Mouse (Mus musculus) kidney, embryonic 16.5 days (tissue): ENCODE measurements around the gene Gm3238. TPM values are rescaled to one million over a fixed set of nuclear protein-coding genes. Genes with fewer than 3 reads are reported as not detected.
"Not testable (repeated sequence)": the region's sequence is repeated elsewhere in the genome, so short reads cannot be mapped to it uniquely, and the experiment has no call there.

Experiments
- ATAC-seq: fragments of 200-750 bp; cut with Nextera tagmentation; 2 replicates; pipeline ENCODE4 v1.8.0; 2017; ENCODE audit warnings: moderate TSS enrichment; ENCODE audit not compliant: low FRiP score, low TSS enrichment
- H3K27ac ChIP-seq: fragments of 300-500 bp; sonication (generic); 2 replicates; pipeline ENCODE4 v1.5.1; 2014; ENCODE audit warnings: low read length
- H3K27me3 ChIP-seq: fragments of 300-500 bp; sonication (generic); 2 replicates; pipeline ENCODE4 v1.6.1; 2014; ENCODE audit warnings: low read length, control low read depth, mixed read lengths; ENCODE audit not compliant: insufficient read depth
- H3K36me3 ChIP-seq: fragments of 300-500 bp; sonication (generic); 2 replicates; pipeline ENCODE4 v1.6.1; 2014; ENCODE audit warnings: low read length, control low read depth, mixed read lengths; ENCODE audit not compliant: insufficient read depth
- H3K4me1 ChIP-seq: fragments of 300-500 bp; sonication (generic); 2 replicates; pipeline ENCODE4 v1.6.1; 2014; ENCODE audit warnings: low read length, control low read depth, mixed read lengths; ENCODE audit not compliant: insufficient read depth
- H3K4me2 ChIP-seq: fragments of 300-500 bp; sonication (generic); replicated peaks from 2 replicates; pipeline ENCODE4 v1.6.1; 2014; ENCODE audit warnings: low read depth, low read length
- H3K4me3 ChIP-seq: fragments of 300-500 bp; sonication (generic); 2 replicates; pipeline ENCODE4 v1.5.1; 2014; ENCODE audit warnings: mild to moderate bottlenecking, low read length
- H3K9ac ChIP-seq: fragments of 300-500 bp; sonication (generic); replicated peaks from 2 replicates; pipeline ENCODE4 v1.6.1; 2014; ENCODE audit warnings: low read length
- H3K9me3 ChIP-seq: fragments of 300-500 bp; sonication (generic); 2 replicates; pipeline ENCODE4 v1.6.1; 2016; ENCODE audit warnings: low read length, control low read depth
- WGBS: fragments of 180-500 bp; shearing (Covaris S2); extraction: QIAGEN DNeasy Blood & Tissue Kit; methylation state at CpG from one replicate; pipeline ENCODE4 v1.1.7; 2014; 5-methylcytosine and 5-hydroxymethylcytosine counted together
- polyA plus RNA-seq: library from polyadenylated mRNA; unstranded; fragments of >200 nt; fragmentation: Nextera tagmentation; extraction: Ambion mirVana; gene quantifications from 2 replicates; pipeline ENCODE4 v1.2.1, GENCODE M21; 2015

The Gm3238 gene
- polyA plus RNA-seq, 1 experiment from 2014 or later, result not detected

DNA sequence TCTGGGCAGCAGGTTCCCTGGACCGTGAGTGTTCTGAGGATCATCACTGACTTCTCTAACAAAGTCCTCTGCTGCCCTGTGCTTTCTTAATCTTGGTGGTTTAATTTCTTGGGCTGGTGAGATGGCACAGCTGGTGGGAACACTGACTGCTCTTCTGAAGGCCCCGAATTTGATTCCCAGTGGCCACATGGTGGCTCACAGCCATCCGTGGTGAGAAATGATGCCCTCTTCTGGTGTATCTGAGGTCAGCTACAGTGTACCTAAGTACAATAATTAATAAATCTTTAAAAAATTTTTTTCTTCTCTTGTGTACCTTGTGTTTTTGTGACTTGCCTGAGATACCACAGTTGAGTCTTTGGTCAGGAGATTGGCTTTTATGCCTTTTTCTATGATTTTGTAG is 18.8 kb downstream of the Gm3238 start:
- not testable (repeated sequence) for H3K27me3 ChIP-seq, H3K9ac ChIP-seq, H3K27ac ChIP-seq, H3K4me3 ChIP-seq, H3K4me1 ChIP-seq, H3K9me3 ChIP-seq, ATAC-seq, H3K36me3 ChIP-seq, H3K4me2 ChIP-seq
- WGBS, result 63% methylated on average over 3 of the region's 3 CpGs

DNA sequence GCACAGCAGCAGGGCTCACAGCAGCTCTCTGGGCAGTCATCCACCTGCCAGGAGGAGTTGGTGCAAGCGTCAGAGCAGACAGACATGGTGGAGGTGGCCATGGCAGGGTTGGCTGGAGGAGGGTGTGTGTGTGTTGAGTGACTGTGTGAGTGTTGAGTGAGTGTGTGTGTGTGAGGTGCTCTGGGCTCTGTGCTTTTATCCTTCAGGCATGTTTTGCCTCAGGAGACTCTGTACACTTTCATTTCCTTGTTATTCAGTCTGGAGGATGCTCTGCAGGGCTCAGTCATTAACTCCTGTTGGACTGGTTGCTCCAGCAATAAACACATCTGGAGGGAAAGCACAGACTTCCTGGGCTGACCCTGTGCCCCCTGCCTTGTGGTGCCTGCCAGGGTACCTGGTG is 19.9 kb downstream of the Gm3238 start, which contains the start of gene Gm9736:
Gene Gm9736 (minus strand): TSS at position 101 of the 400 bp plus-strand sequence.
- H3K9me3 ChIP-seq, H3K27me3 ChIP-seq, H3K4me3 ChIP-seq, H3K9ac ChIP-seq, H3K27ac ChIP-seq, H3K36me3 ChIP-seq, ATAC-seq, H3K4me2 ChIP-seq, H3K4me1 ChIP-seq: not testable (repeated sequence)
- 64% methylated on average over 1 of the region's 1 CpGs for WGBS

DNA sequence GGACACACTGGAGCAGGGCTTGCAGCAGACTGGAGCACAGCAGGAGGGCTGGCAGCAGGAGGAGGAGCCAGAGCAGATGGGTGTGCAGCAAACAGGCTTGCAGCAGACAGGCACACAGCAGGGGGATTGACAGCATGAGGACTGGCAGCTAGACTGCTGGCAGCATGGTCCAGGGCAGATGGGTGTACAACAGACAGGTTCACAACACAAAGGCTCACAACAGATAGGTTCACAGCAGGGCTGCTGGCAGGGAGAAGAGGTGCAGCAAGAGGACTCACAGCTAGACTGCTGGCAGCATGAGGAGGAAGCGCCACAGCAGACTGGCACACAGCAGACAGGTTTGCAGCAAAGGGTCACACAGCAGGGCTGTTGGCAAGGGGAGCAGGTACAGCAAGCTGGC is 20.4 kb downstream of the Gm3238 start:
- not testable (repeated sequence) for H3K4me2 ChIP-seq, H3K9me3 ChIP-seq
- 77% methylated on average over 1 of the region's 1 CpGs for whole genome bisulfite sequencing

DNA sequence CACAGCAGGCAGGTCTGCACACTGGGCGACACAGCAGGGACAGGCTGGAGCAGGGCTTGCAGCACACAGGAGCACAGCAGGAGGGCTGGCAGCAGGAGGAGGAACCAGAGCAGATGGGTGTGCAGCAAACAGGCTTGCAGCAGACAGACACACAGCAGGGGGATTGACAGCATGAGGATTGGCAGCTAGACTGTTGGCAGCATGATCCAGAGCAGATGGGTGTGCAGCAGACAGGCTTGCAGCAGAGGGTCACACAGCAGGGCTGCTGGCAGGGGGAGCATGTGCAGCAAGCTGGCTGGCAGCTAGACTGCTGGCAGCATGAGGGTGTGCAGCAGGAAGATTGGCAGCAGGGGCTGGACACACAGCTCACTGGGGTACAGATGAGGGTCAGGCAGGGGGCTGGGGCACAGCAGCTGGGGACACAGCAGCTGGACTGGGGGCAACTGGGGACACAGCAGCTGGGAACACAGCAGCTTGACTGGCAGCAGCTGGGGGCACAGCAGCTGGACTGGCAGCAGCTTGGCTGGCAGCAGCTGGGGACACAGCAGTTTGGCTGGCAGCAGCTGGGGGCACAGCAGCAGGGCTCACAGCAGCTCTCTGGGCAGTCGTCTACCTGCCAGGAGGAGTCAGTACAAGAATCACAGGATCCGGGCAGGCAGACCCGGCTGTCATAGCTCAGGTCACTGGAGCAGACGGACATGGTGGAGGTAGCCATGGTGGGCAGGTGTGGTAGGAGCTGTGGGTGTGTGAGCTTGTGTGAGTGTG is 29.0 kb downstream of the Gm3238 start, which contains the start of gene Gm18596:
Gene Gm18596 (minus strand): TSS at position 715 of the 765 bp plus-strand sequence.
- not testable (repeated sequence) for H3K27ac ChIP-seq

More for the DNA sequence above, 20.4 kb downstream of the Gm3238 start:
- not testable (repeated sequence) for H3K4me1 ChIP-seq, H3K4me3 ChIP-seq, ATAC-seq, H3K9ac ChIP-seq, H3K27me3 ChIP-seq, H3K36me3 ChIP-seq, H3K27ac ChIP-seq

DNA sequence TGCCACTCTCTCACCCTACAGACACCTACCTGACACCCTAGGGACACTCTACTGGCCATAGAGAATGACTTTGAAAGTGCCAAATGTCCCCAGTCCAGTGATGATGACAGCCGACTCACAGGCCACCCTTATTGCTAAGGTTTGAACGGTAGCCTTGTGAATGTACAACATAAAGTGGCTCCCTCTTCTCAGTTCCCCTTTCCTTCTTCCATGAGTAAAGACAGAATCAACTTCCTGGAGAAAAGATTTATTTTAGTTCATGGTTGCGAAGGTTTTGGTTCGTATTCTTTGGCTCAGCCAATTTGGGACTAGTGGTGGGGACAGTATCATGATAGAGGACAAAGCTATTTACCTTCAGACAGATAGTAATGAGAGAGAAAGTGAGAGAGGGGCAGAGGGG is 32.2 kb downstream of the Gm3238 start:
- ATAC-seq, result no peak
- Histone ChIP-seq H3K9ac (no peak overlapping the region), H3K27me3 (no peaks in the 10 kb centered on the region), H3K9me3 (no peaks in the 10 kb centered on the region; the same call in 1 of the 2 replicates), H3K4me3 (no peak overlapping the region), H3K4me1 (no peaks in the 10 kb centered on the region), H3K4me2 (no peak overlapping the region), H3K27ac (no peak overlapping the region), H3K36me3 (no peaks in the 10 kb centered on the region)
- WGBS, result 86% methylated on average over 4 of the region's 4 CpGs

More for the DNA sequence above, 29.0 kb downstream of the Gm3238 start, which contains the start of gene Gm18596:
- 65% methylated on average over 4 of the region's 5 CpGs for WGBS
- H3K36me3 ChIP-seq, H3K4me2 ChIP-seq, H3K27me3 ChIP-seq, H3K4me3 ChIP-seq, H3K9ac ChIP-seq, H3K9me3 ChIP-seq, H3K4me1 ChIP-seq, ATAC-seq: not testable (repeated sequence)

DNA sequence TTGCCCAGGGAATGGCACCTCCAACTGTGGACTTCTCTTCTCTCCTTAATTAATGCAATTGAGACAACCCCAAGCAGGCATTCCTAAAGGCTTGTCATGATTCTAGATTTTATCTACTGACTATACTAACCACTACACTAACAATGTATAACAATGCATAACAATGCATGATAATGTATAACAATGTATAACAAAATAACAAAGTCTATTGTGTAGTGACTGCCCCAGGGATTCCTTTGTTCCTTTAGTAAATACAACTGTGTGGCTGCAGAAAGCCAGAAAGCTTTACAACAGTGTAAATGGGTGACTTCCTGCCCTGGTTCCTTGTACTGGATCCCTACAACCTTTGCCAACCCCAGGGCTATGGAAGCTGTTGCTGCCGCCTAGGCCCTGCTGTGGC is 35.2 kb downstream of the Gm3238 start:
- H3K27ac ChIP-seq, result no peak overlapping the region
- no peaks in the 10 kb centered on the region for H3K4me1 ChIP-seq
- no peaks in the 10 kb centered on the region for H3K27me3 ChIP-seq
- H3K36me3 ChIP-seq, result no peaks in the 10 kb centered on the region
- H3K9ac ChIP-seq, result no peak overlapping the region
- 100% methylated on average over 1 of the region's 1 CpGs for WGBS
- no peak overlapping the region for H3K4me3 ChIP-seq
- no peaks in the 10 kb centered on the region; the same call in 1 of the 2 replicates for H3K9me3 ChIP-seq
- no peak overlapping the region for H3K4me2 ChIP-seq
- no peak for ATAC-seq

DNA sequence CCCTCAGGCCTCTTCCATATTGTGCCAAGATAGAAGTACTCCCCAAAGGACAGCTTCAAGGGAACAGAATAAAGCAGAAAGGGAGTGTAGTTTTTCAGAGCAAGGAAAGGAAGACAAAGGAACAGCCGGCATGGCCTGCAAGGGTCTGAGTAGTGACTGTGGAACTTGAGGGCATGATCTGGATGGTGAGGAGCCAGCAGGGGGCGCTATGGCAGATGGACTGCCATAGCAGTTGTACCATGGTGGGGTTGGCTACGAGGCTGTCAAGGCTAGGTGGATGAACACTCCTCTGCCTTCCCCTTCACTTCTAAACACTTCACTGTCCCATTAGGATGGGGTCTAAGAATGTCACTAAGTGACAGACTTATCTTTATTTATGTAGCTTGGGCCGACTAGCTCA is 41.9 kb downstream of the Gm3238 start:
- no peaks in the 10 kb centered on the region for H3K36me3 ChIP-seq
- H3K4me2 ChIP-seq, result no peak overlapping the region
- no peak overlapping the region for H3K27ac ChIP-seq
- no peaks in the 10 kb centered on the region for H3K27me3 ChIP-seq
- no peak overlapping the region for H3K9ac ChIP-seq
- ATAC-seq, result no peak
- H3K4me3 ChIP-seq, result no peak overlapping the region
- no peaks in the 10 kb centered on the region for H3K4me1 ChIP-seq
- 47% methylated on average over 4 of the region's 4 CpGs for whole genome bisulfite sequencing
- no peaks in the 10 kb centered on the region for H3K9me3 ChIP-seq

DNA sequence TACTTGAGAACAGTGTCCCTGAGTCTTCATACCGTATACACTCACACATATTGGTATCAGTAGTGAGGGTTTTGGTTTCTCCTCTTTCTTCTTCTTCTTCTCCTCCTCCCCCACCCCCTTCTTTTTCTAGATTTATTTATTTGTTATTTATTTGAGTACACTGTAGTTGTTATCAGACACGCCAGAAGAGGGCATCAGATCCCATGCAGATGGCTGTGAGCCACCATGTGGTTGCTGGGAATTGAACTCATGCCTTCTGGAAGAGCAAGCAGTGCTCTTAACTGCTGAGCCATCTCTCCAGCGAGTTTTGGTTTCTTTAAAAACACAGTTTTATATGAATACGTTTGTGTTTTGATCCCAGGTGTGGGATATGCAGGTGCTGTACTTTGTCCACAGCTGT is 42.8 kb downstream of the Gm3238 start:
- 57% methylated on average over 4 of the region's 4 CpGs for WGBS
- H3K27me3 ChIP-seq, result no peaks in the 10 kb centered on the region
- ATAC-seq, result no peak
- no peaks in the 10 kb centered on the region for H3K4me1 ChIP-seq
- H3K9me3 ChIP-seq, result no peaks in the 10 kb centered on the region
- H3K27ac ChIP-seq, result no peak overlapping the region
- no peak overlapping the region for H3K4me2 ChIP-seq
- H3K36me3 ChIP-seq, result no peaks in the 10 kb centered on the region
- no peak overlapping the region for H3K9ac ChIP-seq
- H3K4me3 ChIP-seq, result no peak overlapping the region

DNA sequence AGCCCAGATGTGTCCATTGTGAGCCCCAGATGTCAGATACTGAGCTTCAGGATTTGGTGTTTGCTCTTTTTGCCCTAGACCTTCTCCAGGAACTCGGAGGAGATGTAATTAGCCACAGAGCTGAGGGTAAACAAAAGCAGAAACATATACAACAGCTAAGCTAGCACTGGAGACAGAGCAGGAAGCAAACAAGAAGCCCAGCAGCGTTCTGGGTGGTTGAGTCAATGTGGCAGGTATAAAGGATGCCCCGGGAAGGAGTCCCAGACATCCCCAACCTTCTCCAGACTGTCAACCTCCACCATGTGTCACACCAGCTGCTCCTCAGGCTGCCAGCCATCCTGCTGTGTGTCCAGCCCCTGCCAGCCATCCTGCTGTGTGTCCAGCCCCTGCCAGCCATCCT is 44.9 kb downstream of the Gm3238 start, which contains the start of gene Gm10100:
Gene Gm10100 (plus strand): TSS at position 301 of the 400 bp plus-strand sequence.
- H3K27me3 ChIP-seq, result no peaks in the 10 kb centered on the region
- H3K27ac ChIP-seq, result no peak within 1 kb of the TSS
- no peaks in the 10 kb centered on the region for H3K4me1 ChIP-seq
- WGBS, result 45% methylated on average over 3 of the region's 3 CpGs
- no peak within 1 kb of the TSS for H3K9ac ChIP-seq
- no peak within 1 kb of the TSS for H3K4me3 ChIP-seq
- ATAC-seq, result no peak
- no peaks in the 10 kb centered on the region for H3K36me3 ChIP-seq
- no peaks in the 10 kb centered on the region for H3K9me3 ChIP-seq
- no peak within 1 kb of the TSS for H3K4me2 ChIP-seq

DNA sequence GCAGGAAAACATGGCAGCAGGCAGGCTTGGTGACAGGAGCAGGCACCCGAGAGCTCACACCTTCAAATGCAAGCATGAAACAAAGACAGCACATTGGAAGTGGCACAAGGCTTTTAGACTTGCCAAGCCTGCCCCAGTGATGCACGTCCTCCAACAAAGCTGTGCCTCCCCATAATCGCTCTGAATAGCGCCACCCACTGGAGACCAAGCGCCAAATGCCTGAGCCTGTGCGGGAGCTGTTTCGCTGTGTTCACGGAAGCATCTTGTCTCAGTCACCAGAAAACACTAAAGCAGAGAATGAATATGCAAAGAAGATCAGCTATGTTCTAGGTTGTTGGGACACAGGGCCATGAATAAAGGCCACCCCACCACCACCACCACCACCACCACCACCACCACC is 46.3 kb downstream of the Gm3238 start:
- H3K9me3 ChIP-seq, result peaks cover 5% of the 10 kb centered on the region; the same call in 1 of the 2 replicates
- no peak overlapping the region for H3K9ac ChIP-seq
- no peak overlapping the region for H3K27ac ChIP-seq
- H3K4me1 ChIP-seq, result no peaks in the 10 kb centered on the region
- WGBS, result 75% methylated on average over 8 of the region's 8 CpGs
- ATAC-seq, result no peak
- H3K36me3 ChIP-seq, result no peaks in the 10 kb centered on the region
- H3K27me3 ChIP-seq, result no peaks in the 10 kb centered on the region
- H3K4me3 ChIP-seq, result no peak overlapping the region
- H3K4me2 ChIP-seq, result no peak overlapping the region
